Mouse (Mus musculus) spleen, adult 12 weeks (tissue): Measurements from ENCODE around the gene Gnb1l.
"Not testable (repeated sequence)": the region's sequence is repeated elsewhere in the genome, so short reads cannot be mapped to it uniquely, and the experiment has no call there.

ENCODE experiments used
- DNase-seq: peaks from one replicate; pipeline ENCODE4 v3.0.0; 2022; ENCODE audit warnings: low spot score

The Gnb1l gene

DNA sequence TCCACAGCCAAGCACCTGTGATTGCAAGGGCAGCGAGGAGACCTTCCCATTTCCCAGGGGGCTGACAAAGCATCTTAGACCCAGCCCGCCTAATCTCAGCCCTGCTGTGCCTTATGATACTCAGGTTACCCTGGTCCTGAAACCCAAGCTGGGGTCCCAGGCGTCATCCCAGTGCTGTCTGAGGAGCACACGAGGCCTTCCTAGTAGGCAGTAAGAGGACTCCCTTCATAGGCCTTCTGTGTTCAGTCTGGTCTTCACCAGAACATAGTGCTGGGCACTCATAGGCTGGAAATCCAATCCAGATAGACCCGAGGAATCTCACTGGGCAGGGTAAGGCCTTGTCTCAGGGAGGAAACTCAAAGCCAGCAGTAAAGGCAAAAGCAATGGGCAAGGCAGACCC, 14.7 kb upstream of the Gnb1l start:
- no peak for DNase-seq

GRCm38 (mm10) chr16:18484386-18484785, 14.1 kb upstream of the Gnb1l start:
- DNase-seq, result no peak

DNA sequence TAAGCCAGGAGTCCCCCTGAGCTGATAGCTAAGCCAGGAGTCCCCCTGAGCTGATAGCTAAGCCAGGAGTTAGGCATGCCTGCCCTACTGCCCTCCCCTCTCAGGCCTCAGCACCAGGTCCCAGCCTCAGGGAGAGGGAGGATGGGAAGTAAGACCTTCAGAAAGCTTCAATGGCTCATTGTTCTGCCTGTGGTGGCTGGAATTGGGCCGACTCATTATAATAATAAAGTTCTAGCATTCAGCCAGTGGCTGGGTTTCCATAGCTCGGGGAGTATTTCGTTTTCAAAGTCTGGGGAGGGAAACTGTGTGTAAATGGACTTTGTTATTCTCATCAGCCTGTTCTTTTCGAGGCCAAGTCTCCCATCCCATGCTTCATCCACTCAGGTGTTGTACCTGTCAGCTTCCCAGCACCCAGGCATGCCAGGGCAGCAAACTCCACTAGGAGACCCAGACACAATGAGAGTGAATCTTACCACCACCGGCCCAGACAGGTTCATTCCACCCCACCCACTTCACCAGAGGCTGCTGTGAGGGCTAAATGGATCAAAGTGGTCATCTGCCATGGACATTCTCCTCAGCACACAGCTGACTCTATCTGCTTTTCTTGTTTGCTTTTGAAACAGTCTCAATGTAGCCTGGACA, 13.6 kb upstream of the Gnb1l start:
- DNase-seq, result no peak

DNA sequence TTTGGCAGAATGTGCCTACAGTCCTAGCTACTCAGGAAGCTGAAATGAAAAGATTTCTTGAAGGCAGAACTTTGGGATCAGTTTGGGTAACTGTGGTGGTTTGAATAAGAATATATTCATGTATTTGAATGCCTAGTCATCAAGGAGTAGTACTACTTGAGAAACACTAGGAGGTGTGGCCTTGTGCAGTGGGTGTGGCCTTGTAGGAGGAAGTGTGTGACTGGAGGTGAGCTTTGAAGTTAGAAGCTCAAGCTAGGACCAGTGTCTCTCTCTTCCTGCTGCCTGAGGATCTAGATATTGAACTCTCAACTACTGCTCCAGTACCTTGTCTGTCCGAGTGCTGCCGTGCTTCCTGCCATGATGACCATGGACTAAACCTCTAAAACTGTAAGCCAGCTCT, 12.4 kb upstream of the Gnb1l start:
- DNase-seq, result no peak

GRCm38 (mm10) chr16:18490281-18490680, 8.2 kb upstream of the Gnb1l start:
- no peak for DNase-seq

DNA sequence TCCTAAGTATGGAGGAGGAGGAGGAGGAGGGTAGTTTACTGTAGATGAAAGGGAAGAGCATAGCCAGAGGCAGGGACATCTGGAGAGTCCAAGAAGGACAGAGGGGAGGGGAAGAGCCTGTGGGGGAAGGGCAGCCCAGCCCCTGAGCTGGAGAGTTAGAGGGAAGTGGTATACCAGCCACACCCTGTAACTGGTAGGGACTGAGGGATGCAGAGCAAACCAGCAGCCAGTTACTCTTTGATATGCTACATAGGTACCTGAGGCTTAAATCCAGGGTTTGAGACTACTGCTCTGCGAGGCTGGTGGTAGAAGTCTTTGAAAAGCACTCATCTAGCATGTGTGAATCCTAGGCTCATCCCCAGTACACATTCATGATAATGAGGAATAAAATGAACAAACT, 7.6 kb upstream of the Gnb1l start:
- no peak for DNase-seq

DNA sequence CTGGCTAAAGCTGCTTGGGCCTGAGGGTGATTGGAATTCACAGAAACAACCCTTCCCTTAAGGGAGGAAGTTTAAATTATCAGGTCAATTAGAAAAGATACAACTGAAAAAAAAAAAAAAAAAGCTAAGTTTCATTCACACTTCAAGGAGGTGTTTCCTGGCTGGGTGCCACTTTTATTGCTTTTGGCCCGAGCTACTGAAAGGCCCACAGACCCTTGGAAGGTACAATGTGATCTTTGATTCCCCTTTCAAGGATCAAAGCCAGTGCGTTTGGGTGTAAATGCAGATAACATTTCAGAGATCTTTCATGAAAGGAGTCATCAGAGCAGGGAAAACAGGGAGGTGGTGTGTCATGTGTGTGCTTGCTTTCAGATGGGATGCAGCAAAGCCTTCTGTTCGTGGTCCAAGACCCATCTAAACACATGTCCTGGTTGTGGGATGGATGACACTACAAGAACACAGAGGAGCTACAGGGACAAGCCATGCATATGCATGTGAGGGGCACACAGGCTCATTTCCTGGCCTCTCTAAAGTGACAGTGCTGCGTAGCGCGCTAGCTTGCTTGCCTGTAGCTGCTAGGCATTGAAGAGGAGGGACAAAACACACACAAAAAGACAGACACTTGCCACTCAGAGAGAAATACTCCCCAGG, 523 bp upstream of the Gnb1l start:
- no peak for DNase-seq

GRCm38 (mm10) chr16:18498996-18499395, 483 bp downstream of the Gnb1l start:
- no peak for DNase-seq

DNA sequence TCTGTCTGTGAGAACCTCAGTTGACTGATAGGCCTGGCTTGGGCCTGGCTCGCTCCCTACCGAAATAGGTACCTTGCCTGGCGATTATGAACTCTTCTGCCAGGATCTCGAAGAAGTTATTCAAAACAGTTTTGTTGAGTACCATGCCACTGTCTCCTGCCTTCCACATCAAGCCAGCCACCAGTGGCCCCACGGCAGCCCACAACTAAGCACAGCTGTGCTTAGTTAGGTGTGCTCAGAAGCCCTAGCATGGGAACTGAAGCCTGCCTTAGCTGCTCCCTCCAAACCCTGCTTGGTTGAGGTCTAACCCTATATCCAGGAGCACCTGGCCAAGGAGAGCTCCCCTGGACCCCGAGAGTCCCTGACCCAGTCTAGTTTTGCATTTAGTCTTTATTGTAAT, 3.0 kb downstream of the Gnb1l start:
- DNase-seq, result no peak

DNA sequence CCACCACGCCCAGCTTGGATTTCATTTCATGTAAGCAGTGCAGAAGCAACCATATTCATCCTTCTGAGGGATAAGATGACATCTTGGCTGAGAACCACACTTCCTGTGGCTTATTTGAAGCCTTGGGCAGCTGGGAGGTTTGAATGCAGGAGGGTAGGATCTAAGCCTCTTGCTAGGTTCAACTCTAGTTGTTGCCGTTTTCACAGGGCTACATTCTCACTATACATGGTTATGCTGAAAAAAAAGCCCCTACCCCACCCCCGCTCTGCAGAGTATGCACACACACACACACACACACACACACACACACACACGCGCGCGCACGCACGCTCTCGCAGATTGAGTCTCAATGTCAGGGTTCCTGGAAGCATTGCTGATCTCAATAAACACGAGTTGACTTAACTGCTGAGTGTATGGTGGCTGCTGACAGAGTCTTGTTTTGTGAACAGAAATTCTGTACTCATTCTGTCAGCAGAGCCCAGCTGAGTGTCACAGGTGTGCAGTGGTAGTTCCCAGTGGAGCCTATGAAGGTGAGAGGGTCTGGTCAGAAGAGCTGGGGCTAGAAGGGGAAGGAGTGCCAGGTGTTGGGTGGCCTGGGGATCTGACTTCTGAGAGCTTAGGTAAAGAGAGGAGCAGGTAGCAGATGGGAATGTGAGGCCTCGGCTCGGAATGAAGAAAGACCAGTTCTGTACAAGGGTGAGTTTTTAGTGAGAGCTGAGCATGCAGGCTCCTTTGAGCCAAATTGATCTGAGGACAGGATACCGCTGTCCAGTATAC, 5.2 kb downstream of the Gnb1l start:
- no peak for DNase-seq

GRCm38 (mm10) chr16:18506524-18507199, 8.1 kb downstream of the Gnb1l start:
- DNase-seq, result no peak

GRCm38 (mm10) chr16:18507200-18507549, 8.7 kb downstream of the Gnb1l start:
- DNase-seq, result no peak

DNA sequence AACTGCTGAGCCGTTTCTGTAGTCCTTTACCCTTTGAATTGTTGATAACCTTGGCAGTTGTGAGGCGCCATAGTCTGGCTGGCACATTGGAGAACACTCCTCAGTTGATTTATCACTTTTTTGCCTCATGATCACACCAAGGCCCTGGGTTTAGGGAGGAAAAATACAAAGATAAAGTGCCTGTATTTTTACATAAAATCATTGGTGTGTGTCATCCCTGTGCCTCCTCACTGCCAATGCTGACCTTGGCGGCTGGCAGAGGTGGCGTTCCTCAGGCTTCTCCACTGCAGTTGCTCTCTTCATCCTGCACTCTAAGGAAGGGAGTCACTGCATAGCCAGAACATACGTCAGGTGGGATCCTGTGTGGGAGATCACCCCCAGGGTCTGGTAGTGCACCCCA, 13.2 kb downstream of the Gnb1l start:
- no peak for DNase-seq

DNA sequence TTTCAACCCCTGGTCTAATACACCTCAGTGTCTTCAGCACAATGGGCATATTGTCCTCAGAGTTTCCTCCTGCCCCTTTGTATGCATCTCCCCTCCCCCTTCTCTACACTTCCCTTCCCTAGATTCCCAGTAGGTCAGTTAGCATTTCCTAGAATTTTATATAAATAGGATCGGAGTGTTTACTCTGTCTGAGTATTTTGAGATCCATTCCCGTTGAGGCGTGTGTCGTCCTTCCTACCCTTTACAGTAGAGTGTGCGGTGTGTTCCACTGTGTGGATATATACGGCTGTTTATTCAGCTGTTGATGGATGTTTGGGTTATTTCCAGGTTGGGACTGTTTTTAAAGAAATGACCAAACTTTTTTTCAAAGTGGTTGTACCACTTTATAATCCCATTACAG, 15.0 kb downstream of the Gnb1l start:
- DNase-seq, result no peak

DNA sequence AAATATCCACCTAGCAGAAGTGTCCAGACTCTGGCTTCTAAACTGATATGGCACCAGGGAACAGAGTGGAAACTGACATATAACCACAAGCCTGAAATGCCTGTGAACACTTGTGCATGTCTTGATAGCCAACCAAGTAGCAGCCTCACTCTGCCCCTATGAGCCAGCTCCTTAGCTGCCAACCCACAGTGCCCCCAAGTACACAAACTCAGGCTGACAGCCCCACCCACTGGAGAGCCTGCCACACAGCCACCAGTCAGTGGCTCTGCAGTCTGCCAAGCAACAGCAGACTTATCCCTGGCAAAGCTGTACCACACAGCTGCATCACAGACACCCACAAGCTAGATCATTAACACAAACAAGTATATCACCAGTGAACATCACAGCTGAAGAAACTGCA, 19.6 kb downstream of the Gnb1l start:
- no peak for DNase-seq

DNA sequence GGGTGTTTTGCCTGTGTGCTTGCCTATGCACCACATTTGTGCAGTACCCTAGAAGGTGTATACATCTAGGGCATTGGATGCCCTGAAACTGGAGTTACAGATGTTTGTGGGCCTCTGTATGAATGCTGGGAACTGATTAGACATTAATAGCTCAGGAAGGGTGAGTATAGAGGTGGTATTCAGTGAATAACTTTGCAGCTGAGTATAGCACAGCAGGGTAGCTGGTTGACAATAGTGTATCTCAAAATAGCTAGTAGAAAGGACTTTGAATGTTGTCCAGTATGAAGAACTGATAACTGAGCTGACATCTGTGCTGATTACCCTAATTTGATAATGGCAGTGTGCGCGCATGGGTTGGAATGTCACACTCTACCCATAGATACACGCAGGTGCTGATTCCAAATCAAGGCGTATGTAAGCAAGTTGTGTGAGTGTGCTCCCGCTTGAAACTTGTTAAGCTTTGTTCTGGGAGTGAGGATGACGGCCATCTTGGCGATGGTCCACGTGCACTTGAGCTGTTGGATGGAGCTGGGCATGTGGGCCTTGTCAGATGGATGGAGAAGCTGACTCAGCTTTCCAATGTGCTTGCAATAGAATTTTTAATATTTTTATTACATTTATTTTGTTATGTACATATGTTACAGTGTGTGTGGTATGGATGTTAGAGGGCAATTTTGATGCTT, 25.2 kb downstream of the Gnb1l start:
- no peak for DNase-seq

DNA sequence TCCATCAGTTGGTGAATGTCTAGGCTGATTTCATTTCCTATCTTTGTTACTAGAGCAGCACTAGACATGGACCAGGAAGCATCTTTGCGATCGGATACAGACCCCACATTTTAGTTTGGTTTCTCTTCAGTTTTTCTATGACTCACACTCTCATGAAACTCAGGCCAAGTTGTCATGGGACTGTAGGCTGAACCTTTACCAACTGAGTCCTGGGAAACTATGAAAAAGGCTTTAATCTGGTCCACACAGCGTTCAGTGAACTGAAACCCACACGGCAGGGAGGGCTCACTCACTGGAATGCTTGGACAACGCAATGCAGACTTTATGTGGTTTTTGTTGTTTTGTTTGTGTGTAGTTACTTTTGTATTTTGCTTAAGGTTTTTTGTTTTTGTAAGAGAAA, 30.1 kb downstream of the Gnb1l start:
- DNase-seq, result no peak

DNA sequence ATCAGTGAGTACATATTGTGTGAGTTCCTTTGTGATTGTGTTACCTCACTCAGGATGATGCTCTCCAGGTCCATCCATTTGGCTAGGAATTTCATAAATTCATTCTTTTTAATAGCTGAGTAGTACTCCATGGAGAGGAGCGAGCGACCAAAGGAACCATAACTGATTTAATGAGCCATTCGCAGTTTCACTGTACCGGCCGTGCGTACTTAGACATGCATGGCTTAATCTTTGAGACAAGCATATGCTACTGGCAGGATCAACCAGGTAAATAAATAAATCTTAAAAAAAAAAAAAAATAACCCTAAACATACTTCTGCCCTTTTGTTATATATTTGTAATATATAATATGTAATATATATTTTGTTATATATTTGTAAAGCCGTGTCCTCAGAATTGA, 34.5 kb downstream of the Gnb1l start:
- DNase-seq, result not testable (repeated sequence)

DNA sequence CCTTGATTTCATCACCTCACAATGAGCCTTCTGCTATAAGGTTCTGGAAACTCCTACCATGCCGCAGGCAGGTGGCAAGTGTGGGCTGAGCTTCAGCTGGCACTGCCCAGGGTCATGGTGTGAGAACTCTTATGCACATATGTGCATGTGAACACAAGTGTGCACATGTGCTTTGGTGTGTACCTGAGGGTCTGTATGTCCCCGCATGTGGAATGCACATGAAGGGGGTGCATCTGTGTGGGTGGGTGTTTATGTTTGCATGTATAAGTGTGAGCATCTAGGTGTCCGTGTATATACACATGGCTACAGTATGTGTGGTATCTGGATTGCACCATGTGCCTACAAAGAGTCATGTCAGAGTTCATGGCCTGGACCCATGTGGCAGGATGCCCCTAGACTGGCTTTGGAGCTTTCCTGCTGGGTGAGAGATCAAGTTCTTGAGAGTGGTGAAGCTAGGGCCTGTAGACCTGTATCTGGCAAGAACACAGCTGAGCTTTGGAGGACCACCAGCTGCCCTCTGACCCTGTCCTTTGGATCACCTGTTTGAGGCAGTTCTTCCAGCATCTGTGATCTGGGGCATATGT, 39.0 kb downstream of the Gnb1l start:
- DNase-seq, result no peak

DNA sequence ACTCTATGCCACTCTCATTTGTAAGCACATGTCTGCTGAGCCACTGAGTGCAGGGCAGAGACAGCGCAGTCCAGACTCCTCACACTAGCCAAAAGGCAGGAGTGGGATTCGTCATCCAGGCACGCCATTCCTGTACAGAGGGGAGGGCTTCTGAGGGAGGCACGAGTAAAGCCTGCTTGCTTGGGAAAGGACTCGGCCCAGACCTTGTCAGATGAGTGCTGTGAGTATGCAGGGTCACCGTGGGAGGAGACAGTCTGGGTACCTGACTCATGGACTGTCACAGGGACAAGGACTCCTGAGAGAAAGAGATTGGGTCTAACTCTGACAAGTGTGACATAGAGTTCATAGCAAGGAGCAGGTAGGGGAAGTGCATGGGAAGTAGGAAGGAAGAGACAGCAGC, 40.8 kb downstream of the Gnb1l start:
- no peak for DNase-seq

GRCm38 (mm10) chr16:18543151-18543829, 44.8 kb downstream of the Gnb1l start:
- no peak for DNase-seq
